ENCODE assay signal across 10 mouse cellular contexts in genomic region chr12:104245092-104245491, GRCm38 (mm10). TPM values are rescaled to one million over a fixed set of nuclear protein-coding genes. Genes with fewer than 3 reads are reported as not detected.
DNase-seq lines count a peak whose midpoint lies in the region; ATAC-seq and TF ChIP-seq lines count a peak whose summit lies in the region.
"Had no signal": no experiment of that assay in that cellular context is flagged by ENCODE, and none has a peak within 500 bp of the region (broad histone marks: within the 10 kb centered on the region; RNA-seq: fewer than 3 reads in every experiment).

No protein-coding gene starts in this region.

- WGBS in thymus, adult 2 months: 86% methylated on average over 1 of the region's 1 CpGs

- no peak for TF ChIP-seq POLR2A in thymus, adult 2 months (IDR thresholded peaks at IDR 0.05; ENCODE audit: control insufficient read depth, extremely low read depth, insufficient read depth, low read length, poor library complexity)

- no peaks in the 10 kb centered on the region for H3K27me3 ChIP-seq in thymus, adult 2 months (ENCODE audit: control insufficient read depth, insufficient read depth, low read length)
- H3K27me3 ChIP-seq: embryonic facial prominence, embryonic 13.5 days; lung, embryonic 15.5 days had no signal

- ATAC-seq in granulocyte monocyte progenitor cell, adult 5-6 weeks (replicated peaks; ENCODE audit: poor library complexity, severe bottlenecking): no peak

- intact Hi-C loops in left cerebral cortex, postnatal 10 days (cut with DNase I): loop anchor here (5.0 kb wide), 1 partner anchor 172 kb away; no protein-coding TSS in a partner anchor

- no peak overlapping the region for H3K27ac ChIP-seq in thymus, adult 2 months (ENCODE audit: control insufficient read depth, insufficient read depth, low read length)
- H3K27ac ChIP-seq: embryonic facial prominence, embryonic 13.5 days; lung, embryonic 15.5 days had no signal

- no peaks in the 10 kb centered on the region for H3K4me1 ChIP-seq in thymus, adult 2 months (replicated peaks; ENCODE audit: control insufficient read depth, insufficient read depth, low read length)
- H3K4me1 ChIP-seq: embryonic facial prominence, embryonic 13.5 days; lung, embryonic 15.5 days had no signal

- no peaks in the 10 kb centered on the region for H3K36me3 ChIP-seq in thymus, adult 2 months (ENCODE audit: control insufficient read depth, insufficient read depth, low read length)
- H3K36me3 ChIP-seq: embryonic facial prominence, embryonic 13.5 days; lung, embryonic 15.5 days had no signal

- H3K4me3 ChIP-seq in thymus, adult 2 months (ENCODE audit: control insufficient read depth, insufficient read depth, low read length): no peak overlapping the region
- H3K4me3 ChIP-seq: embryonic facial prominence, embryonic 13.5 days; lung, embryonic 15.5 days had no signal

- TF ChIP-seq CTCF in thymus, adult 2 months (IDR thresholded peaks at IDR 0.05; ENCODE audit: borderline replicate concordance, control insufficient read depth, extremely low read depth, insufficient read depth, low read length, poor library complexity): no peak

- peak; percentile 49 for DNase-seq in kidney, postnatal 10 days
- no peak for DNase-seq in kidney, postnatal 14 days
- peak; percentile 24 for DNase-seq in ES-CJ7 (ENCODE audit: low read depth, low spot score)
- peak; percentile 44 for DNase-seq in brain, adult 2 months (ENCODE audit: low read depth, low spot score)
- peak; percentile 30 to 36 for DNase-seq in left cerebral cortex, postnatal 10 days (ENCODE audit: extremely low spot score in 1 of 2, low spot score in 2 of 2)
- no peak for DNase-seq in thymus, adult 2 months
- no peak for DNase-seq in cerebellum, adult 8-10 months

RNA-seq across cellular contexts. Expression of gene Serpina3g, which starts 9.0 kb away (rescaled TPM):
- under 1 TPM; 0.36 to 0.39 TPM for total RNA-seq in left cerebral cortex, postnatal 10 days (2021)
- polyA plus RNA-seq in thymus, adult 2 months (2012; rRNA removed): 41.7 and 54.4 TPM in 2 replicates
- 30.4 and 34.2 TPM in 2 replicates for total RNA-seq in granulocyte monocyte progenitor cell, adult 5-6 weeks (2014; fragmentation: Nextera tagmentation)
- 26.5 and 29.7 TPM in 2 replicates for total RNA-seq in granulocyte monocyte progenitor cell, adult 5-6 weeks (2017)

RNA-seq across cellular contexts. Expression of gene Serpina3i, which starts 17.8 kb away (rescaled TPM):
- under 1 TPM in 1 of 2 experiments, not detected in 1; 0.47 TPM for total RNA-seq in left cerebral cortex, postnatal 10 days (2021)
- polyA plus RNA-seq in thymus, adult 2 months (2012; rRNA removed): 5.4 and 8.8 TPM in 2 replicates
- total RNA-seq in granulocyte monocyte progenitor cell, adult 5-6 weeks (2014; fragmentation: Nextera tagmentation): not detected in 2 replicates
- not detected in 2 replicates for total RNA-seq in granulocyte monocyte progenitor cell, adult 5-6 weeks (2017)

RNA-seq across cellular contexts. Expression of gene Serpina3f, which starts 30.7 kb away (rescaled TPM):
- total RNA-seq in left cerebral cortex, postnatal 10 days (2021): not detected
- polyA plus RNA-seq in thymus, adult 2 months (2012; rRNA removed): 1.0 and 1.6 TPM in 2 replicates
- total RNA-seq in granulocyte monocyte progenitor cell, adult 5-6 weeks (2014; fragmentation: Nextera tagmentation): 0.69 TPM in 1 of 2 replicates, not detected in the other
- 0.62 and 1.6 TPM in 2 replicates for total RNA-seq in granulocyte monocyte progenitor cell, adult 5-6 weeks (2017)
- polyA plus RNA-seq: embryonic facial prominence, embryonic 13.5 days had no signal

Comparison
In these comparisons a context has a peak if more than half of its experiments do, and no peak if none do; other contexts are left out.
1. DNase-seq: peak in kidney, postnatal 10 days (single experiment), ES-CJ7 (single experiment), brain, adult 2 months (single experiment) and left cerebral cortex, postnatal 10 days (2 of 2); none in kidney, postnatal 14 days (single experiment), thymus, adult 2 months (single experiment) and cerebellum, adult 8-10 months (single experiment).
2. RNA of gene Serpina3g, which starts 9.0 kb away (total RNA-seq): 26.5 to 34.2 TPM in granulocyte monocyte progenitor cell, adult 5-6 weeks; 0.36 to 0.39 TPM in left cerebral cortex, postnatal 10 days; every median in the first group is over 10 times any median in the second.